Mouse (Mus musculus) cerebellum, adult 2 months (tissue): ENCODE data around the gene Dcaf17.

ENCODE experiments used
- CTCF ChIP-seq: fragments of 200-500 bp; IDR thresholded peaks from 2 replicates; pipeline ENCODE4 v1.5.1; 2011; ENCODE audit warnings: low read depth, mild to moderate bottlenecking, control low read depth, low read length, moderate library complexity, borderline replicate concordance; ENCODE audit not compliant: insufficient read depth
- POLR2A ChIP-seq: fragments of 200-500 bp; IDR thresholded peaks from 2 replicates; pipeline ENCODE4 v1.6.1; 2011; ENCODE audit warnings: low read length, control low read depth, borderline replicate concordance; ENCODE audit not compliant: insufficient read depth

DNA sequence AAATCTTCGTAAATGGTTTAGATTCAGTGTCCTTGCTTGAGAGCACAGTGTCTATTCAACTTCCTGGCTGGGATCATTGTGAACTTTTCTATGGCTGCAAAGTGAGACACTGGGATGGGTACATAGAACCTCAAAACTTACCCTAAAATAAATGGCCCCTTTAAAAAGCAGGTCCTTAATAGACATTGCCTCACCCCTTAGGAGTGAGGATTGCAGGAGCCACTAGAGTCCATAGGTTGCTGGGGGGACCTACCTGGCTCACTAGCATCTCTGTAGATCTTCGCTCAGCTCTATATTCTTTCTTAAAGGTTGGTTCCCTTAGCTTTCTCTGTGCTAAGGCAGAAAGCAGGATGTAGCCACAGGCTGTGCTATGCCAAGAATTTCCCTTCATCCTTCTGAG is 75.2 kb downstream of the Dcaf17 start:
- no peak for TF ChIP-seq CTCF
- no peak for TF ChIP-seq POLR2A
